Mouse (Mus musculus): ENCODE measurements around the gene Adm2. TPM values are rescaled to one million over a fixed set of nuclear protein-coding genes. Genes with fewer than 3 reads are reported as not detected.

Adm2 gene
- polyA plus RNA-seq, 1 experiment from 2014 or later = 0.47 TPM

DNA sequence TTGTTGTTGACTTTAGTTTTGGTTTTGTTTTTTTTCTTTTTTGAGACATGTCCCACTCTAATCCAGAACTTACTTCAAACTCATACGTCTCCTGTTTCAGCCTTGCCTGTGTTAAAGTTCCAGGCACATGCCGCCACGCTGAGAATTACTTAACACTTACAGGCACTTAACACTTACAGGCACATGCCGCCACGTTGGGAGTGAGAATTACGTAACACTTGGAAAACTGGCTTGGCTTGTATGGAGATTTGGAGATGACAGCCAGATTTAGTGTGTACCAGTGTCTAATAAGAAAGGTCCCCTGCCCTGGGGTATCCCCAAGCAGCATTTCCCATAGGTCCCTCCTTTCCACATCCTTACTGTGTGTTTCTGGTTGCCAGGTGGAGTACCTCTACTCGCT lies 40.5 kb downstream of the Adm2 start:
- Histone ChIP-seq H3K9ac (ENCODE audit: low read length) (no peak overlapping the region), H3K27me3 (ENCODE audit: control insufficient read depth, insufficient read depth, low read length) (no peaks in the 10 kb centered on the region), H3K27ac (replicated peaks) (no peak overlapping the region), H3K9me3 (ENCODE audit: control insufficient read depth, low read length) (no peaks in the 10 kb centered on the region), H3K36me3 (ENCODE audit: control insufficient read depth, insufficient read depth, low read length) (peaks cover 40% of the 10 kb centered on the region), H3K4me2 (replicated peaks; ENCODE audit: low read depth) (no peak overlapping the region), H3K4me1 (replicated peaks; ENCODE audit: control insufficient read depth, insufficient read depth) (no peaks in the 10 kb centered on the region), H3K4me3 (ENCODE audit: low read depth, low read length) (no peak overlapping the region)
- no peak for ATAC-seq (ENCODE audit: low FRiP score, low TSS enrichment)
- TF ChIP-seq EP300 (optimal IDR thresholded peaks at IDR 0.05) = no peak
- no peak for TF ChIP-seq CTCF (IDR thresholded peaks at IDR 0.05; ENCODE audit: low read depth)
- WGBS = 75% methylated on average over 7 of the region's 7 CpGs
- DNase-seq (ENCODE audit: low spot score) = no peak

DNA sequence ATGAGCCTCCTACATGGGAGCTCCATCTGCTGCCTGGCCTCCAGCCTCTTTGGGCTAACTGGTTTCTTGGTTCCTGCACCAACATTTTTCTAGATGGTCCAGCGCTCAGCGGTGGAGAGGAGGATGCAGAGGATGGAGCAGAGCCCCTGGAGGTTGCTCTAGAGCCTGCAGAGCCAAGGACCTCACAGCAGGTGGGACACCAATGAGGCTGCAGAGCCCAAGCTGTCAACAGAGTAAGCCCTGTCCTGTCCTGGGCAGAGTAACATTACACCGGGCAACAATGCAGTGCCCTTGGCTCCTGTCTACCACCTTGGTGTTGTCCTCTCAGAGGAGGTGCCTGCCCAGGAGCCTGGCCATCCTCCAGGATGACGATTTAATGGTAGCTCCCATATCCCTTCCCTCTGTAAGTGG lies 42.6 kb downstream of the Adm2 start:
- TF ChIP-seq CTCF (IDR thresholded peaks at IDR 0.05; ENCODE audit: low read depth) (no peak), EP300 (optimal IDR thresholded peaks at IDR 0.05) (no peak)
- 88% methylated on average over 4 of the region's 4 CpGs for WGBS
- H3K27me3 ChIP-seq (ENCODE audit: control insufficient read depth, insufficient read depth, low read length) = no peaks in the 10 kb centered on the region
- H3K4me1 ChIP-seq (replicated peaks; ENCODE audit: control insufficient read depth, insufficient read depth) = no peaks in the 10 kb centered on the region
- H3K4me3 ChIP-seq (ENCODE audit: low read depth, low read length) = no peak overlapping the region
- H3K27ac ChIP-seq (replicated peaks) = no peak overlapping the region
- H3K36me3 ChIP-seq (ENCODE audit: control insufficient read depth, insufficient read depth, low read length) = peaks cover 54% of the 10 kb centered on the region
- no peak overlapping the region for H3K9ac ChIP-seq (ENCODE audit: low read length)
- H3K4me2 ChIP-seq (replicated peaks; ENCODE audit: low read depth) = no peak overlapping the region
- no peaks in the 10 kb centered on the region for H3K9me3 ChIP-seq (ENCODE audit: control insufficient read depth, low read length)
- ATAC-seq (ENCODE audit: low FRiP score, low TSS enrichment) (no peak), DNase-seq (ENCODE audit: low spot score) (no peak)

DNA sequence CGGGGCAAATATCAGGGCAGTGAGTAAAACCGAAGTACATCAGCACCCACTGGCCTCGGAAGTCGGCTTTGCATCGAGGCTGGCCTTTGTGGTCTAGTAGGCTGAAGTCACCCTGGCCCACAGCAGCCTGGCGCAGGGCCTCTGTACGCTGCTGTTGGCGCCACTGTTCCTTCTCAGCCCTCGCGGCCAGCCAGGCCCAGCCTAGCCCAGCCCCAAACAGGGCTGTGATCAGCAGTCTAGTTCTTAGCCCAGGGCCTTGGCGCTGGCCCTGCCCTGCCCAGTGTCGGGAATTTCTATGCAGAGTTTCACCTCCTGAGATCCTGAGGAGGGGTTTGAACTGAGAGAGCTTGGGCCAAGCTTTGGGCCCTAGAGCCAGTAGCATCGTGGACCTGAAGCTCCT lies 49.5 kb downstream of the Adm2 start:
- Histone ChIP-seq H3K9me3 (ENCODE audit: control insufficient read depth, low read length) (no peaks in the 10 kb centered on the region), H3K4me2 (replicated peaks; ENCODE audit: low read depth) (no peak overlapping the region), H3K9ac (ENCODE audit: low read length) (no peak overlapping the region), H3K27me3 (ENCODE audit: control insufficient read depth, insufficient read depth, low read length) (no peaks in the 10 kb centered on the region), H3K4me1 (replicated peaks; ENCODE audit: control insufficient read depth, insufficient read depth) (peaks cover 2% of the 10 kb centered on the region; the same call in 1 of the 2 replicates), H3K27ac (replicated peaks) (no peak overlapping the region), H3K4me3 (ENCODE audit: low read depth, low read length) (no peak overlapping the region), H3K36me3 (ENCODE audit: control insufficient read depth, insufficient read depth, low read length) (peaks cover 30% of the 10 kb centered on the region)
- DNase-seq (ENCODE audit: low spot score) = no peak
- ATAC-seq (ENCODE audit: low FRiP score, low TSS enrichment) = no peak
- TF ChIP-seq CTCF (IDR thresholded peaks at IDR 0.05; ENCODE audit: low read depth) = no peak
- TF ChIP-seq EP300 (optimal IDR thresholded peaks at IDR 0.05) = no peak
- WGBS = 84% methylated on average over 13 of the region's 13 CpGs

DNA sequence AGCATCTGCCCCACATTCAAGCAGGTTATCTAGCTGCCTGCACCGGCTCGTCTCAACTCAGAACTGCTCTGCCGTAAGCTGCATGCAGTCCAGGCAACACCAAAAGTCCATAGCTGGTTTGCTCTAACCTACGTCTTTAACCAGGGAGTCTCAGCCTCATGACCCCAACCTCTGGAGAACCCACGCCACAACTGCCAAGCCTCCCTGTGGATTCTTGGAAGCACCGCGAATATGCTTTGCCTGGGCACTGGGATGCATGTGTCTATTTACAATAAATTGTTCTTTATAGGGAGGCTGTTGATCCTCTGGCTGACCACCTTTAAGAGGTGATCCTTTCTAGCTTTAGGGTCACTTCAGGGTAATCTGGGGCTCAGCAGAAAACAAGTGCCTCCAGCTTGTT lies 50.0 kb downstream of the Adm2 start:
- no peak for DNase-seq (ENCODE audit: low spot score)
- Histone ChIP-seq H3K36me3 (ENCODE audit: control insufficient read depth, insufficient read depth, low read length) (peaks cover 28% of the 10 kb centered on the region), H3K4me2 (replicated peaks; ENCODE audit: low read depth) (peak overlapping the region; percentile 90; the same call in 1 of the 2 replicates), H3K27ac (replicated peaks) (no peak overlapping the region), H3K9me3 (ENCODE audit: control insufficient read depth, low read length) (no peaks in the 10 kb centered on the region), H3K9ac (ENCODE audit: low read length) (no peak overlapping the region), H3K4me1 (replicated peaks; ENCODE audit: control insufficient read depth, insufficient read depth) (peaks cover 2% of the 10 kb centered on the region; the same call in 1 of the 2 replicates), H3K27me3 (ENCODE audit: control insufficient read depth, insufficient read depth, low read length) (no peaks in the 10 kb centered on the region), H3K4me3 (ENCODE audit: low read depth, low read length) (no peak overlapping the region)
- ATAC-seq (ENCODE audit: low FRiP score, low TSS enrichment) = no peak
- 79% methylated on average over 7 of the region's 7 CpGs for WGBS
- TF ChIP-seq EP300 (optimal IDR thresholded peaks at IDR 0.05) (no peak), CTCF (IDR thresholded peaks at IDR 0.05; ENCODE audit: low read depth) (no peak)

DNA sequence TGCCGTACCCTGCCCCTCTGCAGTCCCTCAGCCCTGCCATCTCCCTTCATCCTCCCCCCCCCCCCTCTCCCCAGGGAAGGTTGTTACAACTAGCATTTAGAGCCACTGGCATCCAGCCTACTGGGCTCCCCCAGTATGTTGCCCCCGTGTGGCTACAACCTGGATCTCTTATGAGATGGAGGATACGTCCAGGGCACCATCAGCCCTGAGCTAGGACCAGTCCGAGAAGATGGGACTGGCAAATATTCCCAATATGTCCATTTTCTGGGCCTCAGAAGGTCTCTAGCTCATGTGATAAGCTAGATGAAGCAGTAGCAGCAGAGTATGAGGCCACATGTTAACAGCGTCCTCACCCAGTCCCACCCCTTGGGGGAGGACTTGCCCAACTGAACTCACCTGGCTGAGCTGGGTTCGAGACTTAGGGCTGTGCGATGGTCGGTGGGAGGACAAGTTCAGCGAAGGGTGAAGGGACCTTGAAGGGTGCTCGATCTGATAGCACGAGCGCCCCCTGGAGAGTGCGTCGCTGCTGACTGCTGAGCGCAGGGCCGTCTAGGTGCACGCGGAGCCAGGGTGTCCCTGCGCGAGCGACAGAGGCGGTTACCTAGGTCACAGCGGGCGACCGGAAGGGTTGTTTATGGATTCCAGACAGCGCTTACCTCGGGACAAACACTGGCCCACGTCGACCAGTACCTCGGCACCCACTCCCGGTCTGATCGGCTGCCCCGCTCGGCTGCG lies 50.7 kb downstream of the Adm2 start:
- peak overlapping the region; percentile 90 for H3K4me2 ChIP-seq (replicated peaks; ENCODE audit: low read depth)
- peaks cover 2% of the 10 kb centered on the region; the same call in 1 of the 2 replicates for H3K4me1 ChIP-seq (replicated peaks; ENCODE audit: control insufficient read depth, insufficient read depth)
- peak overlapping the region; percentile 66 for H3K9ac ChIP-seq (ENCODE audit: low read length)
- TF ChIP-seq CTCF (IDR thresholded peaks at IDR 0.05; ENCODE audit: low read depth) (peak; percentile 74), EP300 (optimal IDR thresholded peaks at IDR 0.05) (no peak)
- H3K27me3 ChIP-seq (ENCODE audit: control insufficient read depth, insufficient read depth, low read length) = peaks cover 4% of the 10 kb centered on the region
- H3K27ac ChIP-seq (replicated peaks) = peak overlapping the region; percentile 87
- H3K36me3 ChIP-seq (ENCODE audit: control insufficient read depth, insufficient read depth, low read length) = peaks cover 26% of the 10 kb centered on the region
- DNase-seq (ENCODE audit: low spot score) (peak; percentile 88), ATAC-seq (ENCODE audit: low FRiP score, low TSS enrichment) (peak; percentile 83)
- WGBS = under 1% methylated on average over 35 of the region's 35 CpGs
- no peaks in the 10 kb centered on the region for H3K9me3 ChIP-seq (ENCODE audit: control insufficient read depth, low read length)
- peak overlapping the region; percentile 58 for H3K4me3 ChIP-seq (ENCODE audit: low read depth, low read length)

DNA sequence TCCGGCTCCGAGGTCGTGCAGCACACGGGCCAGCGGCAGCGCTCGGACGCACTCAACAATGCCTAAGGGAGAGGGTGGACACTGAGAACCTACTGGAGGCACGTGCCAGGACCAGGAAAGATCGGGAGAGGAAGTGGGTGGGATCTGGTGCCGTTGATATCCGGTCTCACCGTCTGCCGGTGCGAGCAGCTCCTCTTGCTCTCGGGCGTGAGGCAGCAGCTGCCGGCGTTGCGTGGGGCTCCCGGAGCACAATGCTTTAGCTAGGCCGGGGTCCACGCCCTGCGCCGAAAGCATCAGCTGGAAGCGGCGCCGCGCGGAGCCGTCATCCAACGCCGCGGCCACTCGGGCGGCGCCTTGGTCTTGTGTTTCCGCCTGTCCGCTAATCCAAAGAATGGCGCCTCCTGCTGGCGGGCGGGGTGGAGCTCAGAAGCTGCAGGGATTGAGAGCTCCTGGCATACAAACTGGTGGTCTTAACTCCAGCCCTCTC lies 51.3 kb downstream of the Adm2 start, which contains the start of gene Sco2:
Gene Sco2, minus strand, starts transcription at position 85 of the 487 bp plus-strand sequence.
- Histone ChIP-seq H3K4me2 (replicated peaks; ENCODE audit: low read depth) (peak within 1 kb of the TSS; percentile 90), H3K36me3 (ENCODE audit: control insufficient read depth, insufficient read depth, low read length) (peaks cover 20% of the 10 kb centered on the region), H3K27ac (replicated peaks) (peak within 1 kb of the TSS; percentile 87), H3K4me3 (ENCODE audit: low read depth, low read length) (peak within 1 kb of the TSS; percentile 58), H3K9ac (ENCODE audit: low read length) (peak within 1 kb of the TSS; percentile 66), H3K4me1 (replicated peaks; ENCODE audit: control insufficient read depth, insufficient read depth) (peaks cover 2% of the 10 kb centered on the region; the same call in 1 of the 2 replicates), H3K27me3 (ENCODE audit: control insufficient read depth, insufficient read depth, low read length) (peaks cover 5% of the 10 kb centered on the region), H3K9me3 (ENCODE audit: control insufficient read depth, low read length) (no peaks in the 10 kb centered on the region)
- DNase-seq (ENCODE audit: low spot score) (peak; percentile 95), ATAC-seq (ENCODE audit: low FRiP score, low TSS enrichment) (peak; percentile 79)
- TF ChIP-seq EP300 (optimal IDR thresholded peaks at IDR 0.05) = no peak
- TF ChIP-seq CTCF (IDR thresholded peaks at IDR 0.05; ENCODE audit: low read depth) = peak; percentile 86
- under 1% methylated on average over 42 of the region's 42 CpGs for WGBS

Small RNAs within 50 kb of the gene (microRNA-seq; reads per million reads assigned to microRNA genes)
- not detected for gene Mir6959

Other genes with a start within 250 kb of the Adm2 start
- 55.9 and 57.8 TPM in 2 replicates for gene Trabd, start 247.6 kb upstream of the Adm2 start, polyA plus RNA-seq (2015; fragmentation: Nextera tagmentation; extraction: Ambion mirVana)
- 14.3 and 16.3 TPM in 2 replicates for gene Selenoo, start 233.6 kb upstream of the Adm2 start, polyA plus RNA-seq (2015; fragmentation: Nextera tagmentation; extraction: Ambion mirVana)
- 4.0 and 5.2 TPM in 2 replicates for gene Tubgcp6, start 199.6 kb upstream of the Adm2 start, polyA plus RNA-seq (2015; fragmentation: Nextera tagmentation; extraction: Ambion mirVana)
- gene Hdac10, start 194.0 kb upstream of the Adm2 start, polyA plus RNA-seq (2015; fragmentation: Nextera tagmentation; extraction: Ambion mirVana) = 10.7 and 12.4 TPM in 2 replicates
- gene Mapk12, start 182.0 kb upstream of the Adm2 start, polyA plus RNA-seq (2015; fragmentation: Nextera tagmentation; extraction: Ambion mirVana) = 3.1 and 3.2 TPM in 2 replicates
- 1.8 and 2.1 TPM in 2 replicates for gene Mapk11, start 173.1 kb upstream of the Adm2 start, polyA plus RNA-seq (2015; fragmentation: Nextera tagmentation; extraction: Ambion mirVana)
- 75.2 and 85.9 TPM in 2 replicates for gene Plxnb2, start 141.9 kb upstream of the Adm2 start, polyA plus RNA-seq (2015; fragmentation: Nextera tagmentation; extraction: Ambion mirVana)
- 4.1 and 5.3 TPM in 2 replicates for gene Dennd6b, start 126.2 kb upstream of the Adm2 start, polyA plus RNA-seq (2015; fragmentation: Nextera tagmentation; extraction: Ambion mirVana)
- 16.2 and 17.2 TPM in 2 replicates for gene Ppp6r2, start 111.2 kb upstream of the Adm2 start, polyA plus RNA-seq (2015; fragmentation: Nextera tagmentation; extraction: Ambion mirVana)
- 27.6 and 31.9 TPM in 2 replicates for gene Sbf1, start 7.4 kb upstream of the Adm2 start, polyA plus RNA-seq (2015; fragmentation: Nextera tagmentation; extraction: Ambion mirVana)
- 0.17 TPM in 1 of 2 replicates, not detected in the other for gene Miox, start 11.7 kb downstream of the Adm2 start, polyA plus RNA-seq (2015; fragmentation: Nextera tagmentation; extraction: Ambion mirVana)
- gene Lmf2, start 32.9 kb downstream of the Adm2 start, polyA plus RNA-seq (2015; fragmentation: Nextera tagmentation; extraction: Ambion mirVana) = 24.3 and 24.4 TPM in 2 replicates
- 69.4 and 72.8 TPM in 2 replicates for gene Ncaph2, start 33.0 kb downstream of the Adm2 start, polyA plus RNA-seq (2015; fragmentation: Nextera tagmentation; extraction: Ambion mirVana)
- 6.3 and 7.4 TPM in 2 replicates for gene Sco2, start 51.1 kb downstream of the Adm2 start, polyA plus RNA-seq (2015; fragmentation: Nextera tagmentation; extraction: Ambion mirVana)
- 1.4 and 1.6 TPM in 2 replicates for gene Tymp, start 54.3 kb downstream of the Adm2 start, polyA plus RNA-seq (2015; fragmentation: Nextera tagmentation; extraction: Ambion mirVana)
- 0.56 and 0.80 TPM in 2 replicates for gene Odf3b, start 56.6 kb downstream of the Adm2 start, polyA plus RNA-seq (2015; fragmentation: Nextera tagmentation; extraction: Ambion mirVana)
- 0.02 TPM in 1 of 2 replicates, not detected in the other for gene Klhdc7b, start 62.2 kb downstream of the Adm2 start, polyA plus RNA-seq (2015; fragmentation: Nextera tagmentation; extraction: Ambion mirVana)
- 0.25 TPM in 1 of 2 replicates, not detected in the other for gene Syce3, start 87.8 kb downstream of the Adm2 start, polyA plus RNA-seq (2015; fragmentation: Nextera tagmentation; extraction: Ambion mirVana)
- 0.51 and 0.63 TPM in 2 replicates for gene Cpt1b, start 103.1 kb downstream of the Adm2 start, polyA plus RNA-seq (2015; fragmentation: Nextera tagmentation; extraction: Ambion mirVana)
- 1.3 and 1.6 TPM in 2 replicates for gene C730034F03Rik, start 106.9 kb downstream of the Adm2 start, polyA plus RNA-seq (2015; fragmentation: Nextera tagmentation; extraction: Ambion mirVana)
- not detected in 2 replicates for gene Gm44502, start 107.0 kb downstream of the Adm2 start, polyA plus RNA-seq (2015; fragmentation: Nextera tagmentation; extraction: Ambion mirVana)
- gene Chkb, start 107.2 kb downstream of the Adm2 start, polyA plus RNA-seq (2015; fragmentation: Nextera tagmentation; extraction: Ambion mirVana) = 46.8 and 47.9 TPM in 2 replicates
- gene Mapk8ip2, start 131.2 kb downstream of the Adm2 start, polyA plus RNA-seq (2015; fragmentation: Nextera tagmentation; extraction: Ambion mirVana) = 1.6 and 1.9 TPM in 2 replicates
- 10.3 and 11.1 TPM in 2 replicates for gene Arsa, start 154.7 kb downstream of the Adm2 start, polyA plus RNA-seq (2015; fragmentation: Nextera tagmentation; extraction: Ambion mirVana)
- 0.35 and 0.40 TPM in 2 replicates for gene Shank3, start 176.9 kb downstream of the Adm2 start, polyA plus RNA-seq (2015; fragmentation: Nextera tagmentation; extraction: Ambion mirVana)
- 0.08 TPM in 1 of 2 replicates, not detected in the other for gene Acr, start 245.6 kb downstream of the Adm2 start, polyA plus RNA-seq (2015; fragmentation: Nextera tagmentation; extraction: Ambion mirVana)

Data from stomach, postnatal 0 days (tissue).